Mouse (Mus musculus): ENCODE results near the gene Cox7a1. TPM values are rescaled to one million over a fixed set of nuclear protein-coding genes. Genes with fewer than 3 reads are reported as not detected.

The Cox7a1 gene
- polyA plus RNA-seq, 2 experiments, result 3.5 to 5.5 TPM

GRCm38 (mm10) chr7:30213881-30214280, 29.9 kb downstream of the Cox7a1 start:
- Histone ChIP-seq H3K4me3 (ENCODE audit: insufficient read depth in 1 of 2, low read depth in 2 of 2, low read length in 2 of 2) (no peak overlapping the region), H3K9ac (replicated peaks) (no peak overlapping the region), H3K27ac (no peak overlapping the region), H3K9me3 (ENCODE audit: control insufficient read depth, low read length) (no peaks in the 10 kb centered on the region), H3K4me1 (replicated peaks; ENCODE audit: control insufficient read depth in 2 of 2, insufficient read depth in 2 of 2, low read length in 1 of 2) (peaks cover 0 to 3% of the 10 kb centered on the region in 2 experiments; a peak in 2 of 4 replicates), H3K36me3 (replicated peaks; ENCODE audit: control insufficient read depth, insufficient read depth, low read depth) (no peaks in the 10 kb centered on the region), H3K4me2 (ENCODE audit: low read depth) (no peak overlapping the region), H3K27me3 (ENCODE audit: control insufficient read depth, insufficient read depth, low read length) (no peaks in the 10 kb centered on the region)
- ATAC-seq (ENCODE audit: insufficient read depth) (no peak), DNase-seq (ENCODE audit: low read depth in 3 of 3, low spot score in 3 of 3) (no peak)
- WGBS (ENCODE audit: insufficient replicate concordance), result 67% methylated on average over 3 of the region's 3 CpGs
- no peak for TF ChIP-seq EP300 (IDR thresholded peaks at IDR 0.05; ENCODE audit: low read depth)
- TF ChIP-seq CTCF (IDR thresholded peaks at IDR 0.05; ENCODE audit: low read depth), result no peak

- Histone ChIP-seq H3K4me2 (ENCODE audit: low read depth) (no peak overlapping the region), H3K4me1 (replicated peaks; ENCODE audit: control insufficient read depth in 2 of 2, insufficient read depth in 2 of 2, low read length in 1 of 2) (peaks cover 0 to 5% of the 10 kb centered on the region in 2 experiments; a peak in 2 of 4 replicates), H3K9me3 (ENCODE audit: control insufficient read depth, low read length) (no peaks in the 10 kb centered on the region), H3K9ac (replicated peaks) (no peak overlapping the region), H3K27ac (no peak overlapping the region), H3K36me3 (replicated peaks; ENCODE audit: control insufficient read depth, insufficient read depth, low read depth) (no peaks in the 10 kb centered on the region), H3K4me3 (ENCODE audit: insufficient read depth in 1 of 2, low read depth in 2 of 2, low read length in 2 of 2) (no peak overlapping the region), H3K27me3 (ENCODE audit: control insufficient read depth, insufficient read depth, low read length) (no peaks in the 10 kb centered on the region)
- 72% methylated on average over 3 of the region's 3 CpGs for WGBS (ENCODE audit: insufficient replicate concordance)
- DNase-seq (ENCODE audit: low read depth in 3 of 3, low spot score in 3 of 3) (no peak), ATAC-seq (ENCODE audit: insufficient read depth) (no peak)
- TF ChIP-seq CTCF (IDR thresholded peaks at IDR 0.05; ENCODE audit: low read depth) (no peak), EP300 (IDR thresholded peaks at IDR 0.05; ENCODE audit: low read depth) (no peak)
Measured at GRCm38 (mm10) chr7:30215875-30216274, 31.9 kb downstream of the Cox7a1 start.

- WGBS (ENCODE audit: insufficient replicate concordance), result 1% methylated on average over 15 of the region's 16 CpGs
- no peak overlapping the region for H3K9ac ChIP-seq (replicated peaks)
- TF ChIP-seq CTCF (IDR thresholded peaks at IDR 0.05; ENCODE audit: low read depth) (peak; percentile 98), EP300 (IDR thresholded peaks at IDR 0.05; ENCODE audit: low read depth) (no peak)
- H3K27me3 ChIP-seq (ENCODE audit: control insufficient read depth, insufficient read depth, low read length), result no peaks in the 10 kb centered on the region
- DNase-seq (ENCODE audit: low read depth in 3 of 3, low spot score in 3 of 3) (peak; percentile 59 to 68 (median 67)), ATAC-seq (ENCODE audit: insufficient read depth) (peak; percentile 41; the same call in 1 of the 2 replicates)
- H3K27ac ChIP-seq, result no peak overlapping the region
- peaks cover 0 to 5% of the 10 kb centered on the region in 2 experiments; a peak in 2 of 4 replicates for H3K4me1 ChIP-seq (replicated peaks; ENCODE audit: control insufficient read depth in 2 of 2, insufficient read depth in 2 of 2, low read length in 1 of 2)
- H3K4me3 ChIP-seq (ENCODE audit: insufficient read depth in 1 of 2, low read depth in 2 of 2, low read length in 2 of 2), result no peak overlapping the region
- no peaks in the 10 kb centered on the region for H3K9me3 ChIP-seq (ENCODE audit: control insufficient read depth, low read length)
- peak overlapping the region; percentile 45 for H3K4me2 ChIP-seq (ENCODE audit: low read depth)
- H3K36me3 ChIP-seq (replicated peaks; ENCODE audit: control insufficient read depth, insufficient read depth, low read depth), result no peaks in the 10 kb centered on the region
Measured at GRCm38 (mm10) chr7:30216723-30217151, 32.8 kb downstream of the Cox7a1 start.

- no peak overlapping the region for H3K9ac ChIP-seq (replicated peaks)
- H3K4me3 ChIP-seq (ENCODE audit: insufficient read depth in 1 of 2, low read depth in 2 of 2, low read length in 2 of 2), result no peak overlapping the region
- H3K4me1 ChIP-seq (replicated peaks; ENCODE audit: control insufficient read depth in 2 of 2, insufficient read depth in 2 of 2, low read length in 1 of 2), result peaks cover 0 to 11% of the 10 kb centered on the region in 2 experiments; a peak in 3 of 4 replicates
- WGBS (ENCODE audit: insufficient replicate concordance), result 66% methylated on average over 2 of the region's 2 CpGs
- no peak for ATAC-seq (ENCODE audit: insufficient read depth)
- TF ChIP-seq EP300 (IDR thresholded peaks at IDR 0.05; ENCODE audit: low read depth) (no peak), CTCF (IDR thresholded peaks at IDR 0.05; ENCODE audit: low read depth) (no peak)
- no peaks in the 10 kb centered on the region for H3K9me3 ChIP-seq (ENCODE audit: control insufficient read depth, low read length)
- no peak overlapping the region for H3K4me2 ChIP-seq (ENCODE audit: low read depth)
- no peaks in the 10 kb centered on the region for H3K27me3 ChIP-seq (ENCODE audit: control insufficient read depth, insufficient read depth, low read length)
- DNase-seq (ENCODE audit: low read depth in 3 of 3, low spot score in 3 of 3), result no peak
- no peaks in the 10 kb centered on the region for H3K36me3 ChIP-seq (replicated peaks; ENCODE audit: control insufficient read depth, insufficient read depth, low read depth)
- H3K27ac ChIP-seq, result no peak overlapping the region
Measured at GRCm38 (mm10) chr7:30217277-30217676, 33.3 kb downstream of the Cox7a1 start.

- 3% methylated on average over 16 of the region's 16 CpGs for WGBS (ENCODE audit: insufficient replicate concordance)
Measured at GRCm38 (mm10) chr7:30219293-30220007, 35.5 kb downstream of the Cox7a1 start.

More at GRCm38 (mm10) chr7:30219293-30220007, 35.5 kb downstream of the Cox7a1 start:
- Histone ChIP-seq H3K4me2 (ENCODE audit: low read depth) (peak overlapping the region; percentile 77), H3K9me3 (ENCODE audit: control insufficient read depth, low read length) (no peaks in the 10 kb centered on the region), H3K36me3 (replicated peaks; ENCODE audit: control insufficient read depth, insufficient read depth, low read depth) (no peaks in the 10 kb centered on the region), H3K4me3 (ENCODE audit: insufficient read depth in 1 of 2, low read depth in 2 of 2, low read length in 2 of 2) (peak overlapping the region; percentile 38 to 44), H3K4me1 (replicated peaks; ENCODE audit: control insufficient read depth in 2 of 2, insufficient read depth in 2 of 2, low read length in 1 of 2) (peaks cover 0 to 14% of the 10 kb centered on the region in 2 experiments; a peak in 3 of 4 replicates), H3K27me3 (ENCODE audit: control insufficient read depth, insufficient read depth, low read length) (no peaks in the 10 kb centered on the region), H3K27ac (no peak overlapping the region), H3K9ac (replicated peaks) (peak overlapping the region; percentile 47)
- DNase-seq (ENCODE audit: low read depth in 3 of 3, low spot score in 3 of 3) (no peak), ATAC-seq (ENCODE audit: insufficient read depth) (peak; percentile 62; the same call in 1 of the 2 replicates)
- TF ChIP-seq CTCF (IDR thresholded peaks at IDR 0.05; ENCODE audit: low read depth) (no peak), EP300 (IDR thresholded peaks at IDR 0.05; ENCODE audit: low read depth) (no peak)
